ENCODE assay signal across 17 mouse cellular contexts in genomic region chr11:60367256-60367655, GRCm38 (mm10). TPM values are rescaled to one million over a fixed set of nuclear protein-coding genes. Genes with fewer than 3 reads are reported as not detected.
DNase-seq lines count a peak whose midpoint lies in the region; ATAC-seq and TF ChIP-seq lines count a peak whose summit lies in the region.
"Had no signal": no experiment of that assay in that cellular context is flagged by ENCODE, and none has a peak within 500 bp of the region (broad histone marks: within the 10 kb centered on the region; RNA-seq: fewer than 3 reads in every experiment).

No protein-coding gene starts in this region.

- ATAC-seq in kidney, postnatal 0 days (replicated peaks; ENCODE audit: low FRiP score, low read depth), result no peak
- no peak for ATAC-seq in limb, embryonic 13.5 days (ENCODE audit: low FRiP score, low read depth)
- ATAC-seq in forebrain, embryonic 11.5 days (replicated peaks; ENCODE audit: low FRiP score), result no peak
- ATAC-seq: forebrain, postnatal 0 days had no signal

- H3K27me3 ChIP-seq in kidney, postnatal 0 days (ENCODE audit: insufficient read depth, low read length), result no peaks in the 10 kb centered on the region
- no peaks in the 10 kb centered on the region for H3K27me3 ChIP-seq in ES-Bruce4 (ENCODE audit: control insufficient read depth, insufficient read depth, low read length, poor library complexity, severe bottlenecking)
- H3K27me3 ChIP-seq in limb, embryonic 13.5 days, result no peaks in the 10 kb centered on the region
- H3K27me3 ChIP-seq in forebrain, embryonic 11.5 days (ENCODE audit: control insufficient read depth, insufficient read depth, low read length), result no peaks in the 10 kb centered on the region
- H3K27me3 ChIP-seq: neural tube, embryonic 15.5 days had no signal

- WGBS in kidney, postnatal 0 days, result 72% methylated on average over 3 of the region's 3 CpGs
- 66% methylated on average over 3 of the region's 3 CpGs for WGBS in limb, embryonic 13.5 days
- 77% methylated on average over 3 of the region's 3 CpGs for WGBS in forebrain, embryonic 11.5 days

- no peak for TF ChIP-seq POLR2A in ES-Bruce4 (IDR thresholded peaks at IDR 0.05; ENCODE audit: insufficient read depth, low read length)

- no peaks in the 10 kb centered on the region for H3K36me3 ChIP-seq in kidney, postnatal 0 days (ENCODE audit: insufficient read depth, low read length)
- no peaks in the 10 kb centered on the region for H3K36me3 ChIP-seq in ES-Bruce4 (ENCODE audit: control insufficient read depth, insufficient read depth, low read length, poor library complexity, severe bottlenecking)
- H3K36me3 ChIP-seq in limb, embryonic 13.5 days, result no peaks in the 10 kb centered on the region
- no peaks in the 10 kb centered on the region for H3K36me3 ChIP-seq in forebrain, embryonic 11.5 days (ENCODE audit: control insufficient read depth, insufficient read depth, low read length)
- H3K36me3 ChIP-seq: heart, embryonic 12.5 days; neural tube, embryonic 15.5 days had no signal

- no peak overlapping the region for H3K4me3 ChIP-seq in kidney, postnatal 0 days (replicated peaks; ENCODE audit: low read depth, low read length)
- no peak overlapping the region for H3K4me3 ChIP-seq in ES-Bruce4 (ENCODE audit: low read depth, low read length)
- H3K4me3 ChIP-seq in limb, embryonic 13.5 days, result no peak overlapping the region
- no peak overlapping the region for H3K4me3 ChIP-seq in forebrain, embryonic 11.5 days (ENCODE audit: low read depth, low read length)
- H3K4me3 ChIP-seq: erythroblast, embryonic 14.5 days; heart, embryonic 12.5 days; megakaryocyte, embryonic 14.5 days; neural tube, embryonic 15.5 days had no signal

- H3K27ac ChIP-seq in kidney, postnatal 0 days, result no peak overlapping the region
- H3K27ac ChIP-seq in ES-Bruce4 (ENCODE audit: insufficient read depth, low read length), result no peak overlapping the region
- peak overlapping the region; percentile 84; the same call in 1 of the 2 replicates for H3K27ac ChIP-seq in limb, embryonic 13.5 days
- H3K27ac ChIP-seq in forebrain, embryonic 11.5 days (ENCODE audit: low read depth, low read length), result no peak overlapping the region
- H3K27ac ChIP-seq: neural tube, embryonic 15.5 days had no signal

- H3K4me2 ChIP-seq in kidney, postnatal 0 days (ENCODE audit: low read length), result no peak overlapping the region
- H3K4me2 ChIP-seq in limb, embryonic 13.5 days (replicated peaks), result no peak overlapping the region
- no peak overlapping the region for H3K4me2 ChIP-seq in forebrain, embryonic 11.5 days (ENCODE audit: low read depth, low read length, severe bottlenecking)
- H3K4me2 ChIP-seq: neural tube, embryonic 15.5 days had no signal

- TF ChIP-seq EP300 in ES-Bruce4 (IDR thresholded peaks at IDR 0.05; ENCODE audit: insufficient read depth, low read depth, low read length), result no peak

- peaks cover 13% of the 10 kb centered on the region; the same call in 1 of the 2 replicates for H3K4me1 ChIP-seq in kidney, postnatal 0 days (replicated peaks; ENCODE audit: insufficient read depth, low read length)
- no peaks in the 10 kb centered on the region for H3K4me1 ChIP-seq in ES-Bruce4 (ENCODE audit: control insufficient read depth, insufficient read depth, low read length)
- H3K4me1 ChIP-seq in limb, embryonic 13.5 days, result peaks cover 23% of the 10 kb centered on the region
- no peaks in the 10 kb centered on the region for H3K4me1 ChIP-seq in forebrain, embryonic 11.5 days (replicated peaks; ENCODE audit: control insufficient read depth, insufficient read depth, low read length)

- TF ChIP-seq CTCF in kidney, postnatal 0 days (IDR thresholded peaks at IDR 0.05; ENCODE audit: low read depth), result peak; percentile 43; the same call in 1 of the 2 replicates
- TF ChIP-seq CTCF in ES-Bruce4 (IDR thresholded peaks at IDR 0.05; ENCODE audit: low read depth, low read length), result peak; percentile 11

- H3K9ac ChIP-seq in kidney, postnatal 0 days (ENCODE audit: low read depth, low read length), result no peak overlapping the region
- H3K9ac ChIP-seq in ES-Bruce4 (ENCODE audit: low read depth, poor library complexity, severe bottlenecking), result peak overlapping the region; percentile 35; the same call in 1 of the 2 replicates
- H3K9ac ChIP-seq in limb, embryonic 13.5 days, result no peak overlapping the region
- H3K9ac ChIP-seq in forebrain, embryonic 11.5 days (ENCODE audit: low read length), result no peak overlapping the region
- H3K9ac ChIP-seq: forebrain, postnatal 0 days; neural tube, embryonic 15.5 days had no signal

- DNase-seq in kidney, postnatal 0 days (ENCODE audit: low spot score), result no peak
- DNase-seq in kidney, postnatal 10 days, result no peak
- peak; percentile 7 for DNase-seq in A20 (ENCODE audit: low read depth, low spot score)
- DNase-seq in forebrain, embryonic 11.5 days (ENCODE audit: low spot score), result no peak
- no peak for DNase-seq in frontal cortex, postnatal 36 days (ENCODE audit: low spot score in 2 of 2)
- DNase-seq: adrenal gland, adult 2 months; cerebellum, adult 18-20 months; forebrain, postnatal 0 days; gastrocnemius, postnatal 36 days; kidney, postnatal 14 days; lung, adult 2 months had no signal

- no peaks in the 10 kb centered on the region for H3K9me3 ChIP-seq in kidney, postnatal 0 days (replicated peaks; ENCODE audit: low read length)
- H3K9me3 ChIP-seq in ES-Bruce4 (replicated peaks; ENCODE audit: control insufficient read depth, insufficient read depth, low read length, poor library complexity, severe bottlenecking), result no peaks in the 10 kb centered on the region
- H3K9me3 ChIP-seq in limb, embryonic 13.5 days, result no peaks in the 10 kb centered on the region
- no peaks in the 10 kb centered on the region for H3K9me3 ChIP-seq in forebrain, embryonic 11.5 days (ENCODE audit: control insufficient read depth, low read length)
- H3K9me3 ChIP-seq: heart, embryonic 12.5 days; megakaryocyte, embryonic 14.5 days; neural tube, embryonic 15.5 days had no signal

RNA-seq across cellular contexts. Expression of gene Drc3, which starts 14.1 kb away (rescaled TPM):
- polyA plus RNA-seq in kidney, postnatal 0 days (2015; fragmentation: Nextera tagmentation; extraction: Ambion mirVana), result 2.1 and 2.2 TPM in 2 replicates
- 6.9 and 7.3 TPM in 2 replicates for polyA plus RNA-seq in ES-Bruce4 (2011; ENCODE audit: insufficient read depth, insufficient read length, low read depth, missing spikeins)
- 1.0 and 1.5 TPM in 2 replicates for polyA plus RNA-seq in limb, embryonic 13.5 days (2015; fragmentation: Nextera tagmentation; extraction: Ambion mirVana)
- polyA plus RNA-seq in forebrain, embryonic 11.5 days (2014; fragmentation: Nextera tagmentation; extraction: Ambion mirVana), result 1.6 and 2.1 TPM in 2 replicates
- polyA plus RNA-seq: erythroblast, embryonic 14.5 days had no signal

RNA-seq across cellular contexts. Expression of gene Tom1l2, which starts 14.6 kb away (rescaled TPM):
- polyA plus RNA-seq in kidney, postnatal 0 days (2015; fragmentation: Nextera tagmentation; extraction: Ambion mirVana), result 27.9 and 29.9 TPM in 2 replicates
- 9.9 and 12.4 TPM in 2 replicates for polyA plus RNA-seq in ES-Bruce4 (2011; ENCODE audit: insufficient read depth, insufficient read length, low read depth, missing spikeins)
- polyA plus RNA-seq in limb, embryonic 13.5 days (2015; fragmentation: Nextera tagmentation; extraction: Ambion mirVana), result 26.4 and 27.9 TPM in 2 replicates
- polyA plus RNA-seq in forebrain, embryonic 11.5 days (2014; fragmentation: Nextera tagmentation; extraction: Ambion mirVana), result 18.0 and 19.5 TPM in 2 replicates

RNA-seq across cellular contexts. Expression of gene Gid4, which starts 49.7 kb away (rescaled TPM):
- 18.3 and 19.2 TPM in 2 replicates for polyA plus RNA-seq in kidney, postnatal 0 days (2015; fragmentation: Nextera tagmentation; extraction: Ambion mirVana)
- polyA plus RNA-seq in ES-Bruce4 (2011; ENCODE audit: insufficient read depth, insufficient read length, low read depth, missing spikeins), result 36.2 and 40.6 TPM in 2 replicates
- polyA plus RNA-seq in limb, embryonic 13.5 days (2015; fragmentation: Nextera tagmentation; extraction: Ambion mirVana), result 23.5 and 24.9 TPM in 2 replicates
- 38.1 and 38.5 TPM in 2 replicates for polyA plus RNA-seq in forebrain, embryonic 11.5 days (2014; fragmentation: Nextera tagmentation; extraction: Ambion mirVana)

RNA-seq across cellular contexts. Expression of gene Atpaf2, which starts 51.0 kb away (rescaled TPM):
- polyA plus RNA-seq in kidney, postnatal 0 days (2015; fragmentation: Nextera tagmentation; extraction: Ambion mirVana), result 41.2 and 44.2 TPM in 2 replicates
- 22.1 and 28.2 TPM in 2 replicates for polyA plus RNA-seq in ES-Bruce4 (2011; ENCODE audit: insufficient read depth, insufficient read length, low read depth, missing spikeins)
- polyA plus RNA-seq in limb, embryonic 13.5 days (2015; fragmentation: Nextera tagmentation; extraction: Ambion mirVana), result 52.4 and 54.8 TPM in 2 replicates
- polyA plus RNA-seq in forebrain, embryonic 11.5 days (2014; fragmentation: Nextera tagmentation; extraction: Ambion mirVana), result 40.1 and 51.7 TPM in 2 replicates
